14 mouse cellular contexts compared by ENCODE assay signal in the genomic region with DNA sequence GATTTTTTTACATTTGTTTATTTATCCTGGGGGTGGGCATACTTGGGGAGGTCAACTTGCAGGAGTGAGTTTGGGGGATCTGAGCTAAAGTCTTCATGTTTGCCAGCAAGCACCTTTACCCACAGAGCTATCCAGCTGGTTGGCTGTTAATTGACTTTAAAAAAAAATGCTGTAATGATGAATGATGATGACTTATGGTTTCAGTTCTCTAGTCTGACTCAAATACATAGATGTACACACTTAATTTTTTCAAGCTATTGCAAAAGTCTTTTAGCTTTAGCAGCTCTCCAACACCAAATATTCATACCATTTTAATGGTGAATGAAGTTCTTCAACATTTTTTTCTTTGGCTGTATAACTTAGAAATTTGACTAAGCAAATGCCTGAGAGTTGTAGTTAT.
"Had no signal": no experiment of that assay in that cellular context is flagged by ENCODE, and none has a peak within 500 bp of the region (broad histone marks: within the 10 kb centered on the region; RNA-seq: fewer than 3 reads in every experiment).

No protein-coding gene starts in this region.

- H3K4me3 ChIP-seq: limb, embryonic 13.5 days; midbrain, embryonic 13.5 days; myocyte; neural tube, embryonic 15.5 days had no signal

- H3K27ac ChIP-seq: kidney, postnatal 0 days; limb, embryonic 13.5 days; liver, embryonic 14.5 days; midbrain, embryonic 13.5 days; neural tube, embryonic 15.5 days had no signal

- H3K27me3 ChIP-seq: limb, embryonic 13.5 days; midbrain, embryonic 13.5 days; neural tube, embryonic 15.5 days had no signal

- H3K4me1 ChIP-seq: limb, embryonic 13.5 days; midbrain, embryonic 13.5 days; neural tube, embryonic 15.5 days had no signal

- H3K4me2 ChIP-seq: limb, embryonic 13.5 days; midbrain, embryonic 13.5 days; neural tube, embryonic 15.5 days had no signal

- ATAC-seq: midbrain, embryonic 13.5 days had no signal

- H3K9me3 ChIP-seq: limb, embryonic 13.5 days; midbrain, embryonic 13.5 days; neural tube, embryonic 15.5 days had no signal

- DNase-seq: kidney, adult 11 months; kidney, adult 9 months; kidney, postnatal 36 days; left cerebral cortex, postnatal 4 days; lung, adult 18-20 months; lung, postnatal 4 days; thymus, adult 18-20 months; thymus, postnatal 25 days had no signal

- H3K9ac ChIP-seq: limb, embryonic 13.5 days; liver, embryonic 14.5 days; midbrain, embryonic 13.5 days; neural tube, embryonic 15.5 days had no signal
